Mouse (Mus musculus) embryonic facial prominence, embryonic 14.5 days (tissue): Measurements from ENCODE around the gene Recql5. TPM values are rescaled to one million over a fixed set of nuclear protein-coding genes. Genes with fewer than 3 reads are reported as not detected.

Source experiments
- ATAC-seq: fragments of 200-750 bp; cut with Nextera tagmentation; 2 replicates; pipeline ENCODE4 v1.8.0; 2017; ENCODE audit warnings: low read depth, moderate number of reproducible peaks, moderate TSS enrichment
- DNase-seq: peaks from one replicate; pipeline ENCODE4 v3.0.0-alpha.2; 2015; ENCODE audit warnings: low spot score
- H3K27ac ChIP-seq: fragments of 300-500 bp; sonication (generic); replicated peaks from 2 replicates; pipeline ENCODE4 v1.5.1; 2014; ENCODE audit warnings: low read depth, mild to moderate bottlenecking, low read length, moderate library complexity
- H3K27me3 ChIP-seq: fragments of 300-500 bp; sonication (generic); replicated peaks from 2 replicates; pipeline ENCODE4 v1.6.1; 2014; ENCODE audit warnings: low read length; ENCODE audit not compliant: control insufficient read depth, insufficient read depth
- H3K36me3 ChIP-seq: fragments of 300-500 bp; sonication (generic); 2 replicates; pipeline ENCODE4 v1.6.1; 2014; ENCODE audit warnings: low read length, mixed read lengths; ENCODE audit not compliant: control insufficient read depth, insufficient read depth
- H3K4me1 ChIP-seq: fragments of 300-500 bp; sonication (generic); 2 replicates; pipeline ENCODE4 v1.6.1; 2014; ENCODE audit warnings: antibody characterized with exemption, low read length; ENCODE audit not compliant: control insufficient read depth, insufficient read depth
- H3K4me2 ChIP-seq: fragments of 300-500 bp; sonication (generic); 2 replicates; pipeline ENCODE4 v1.6.1; 2014; ENCODE audit warnings: low read depth, mild to moderate bottlenecking, low read length, moderate library complexity, mixed read lengths
- H3K4me3 ChIP-seq: fragments of 300-500 bp; sonication (generic); 2 replicates; pipeline ENCODE4 v1.5.1; 2014; ENCODE audit warnings: low read depth, mild to moderate bottlenecking, low read length
- H3K9ac ChIP-seq: fragments of 300-500 bp; sonication (generic); 2 replicates; pipeline ENCODE4 v1.6.1; 2014; ENCODE audit warnings: low read depth, mild to moderate bottlenecking, low read length, moderate library complexity, mixed read lengths
- H3K9me3 ChIP-seq: fragments of 300-500 bp; sonication (generic); 2 replicates; pipeline ENCODE4 v1.6.1; 2016; ENCODE audit warnings: low read length; ENCODE audit not compliant: control insufficient read depth
- whole genome bisulfite sequencing: fragments of 180-500 bp; shearing (Covaris S2); extraction: QIAGEN DNeasy Blood & Tissue Kit; methylation state at CpG from one replicate; pipeline ENCODE4 v1.1.7; 2014; 5-methylcytosine and 5-hydroxymethylcytosine counted together
- polyA plus RNA-seq: library from polyadenylated mRNA; unstranded; fragments of >200 nt; fragmentation: Nextera tagmentation; extraction: Ambion mirVana; gene quantifications from 2 replicates; pipeline ENCODE4 v1.2.1, GENCODE M21; 2014

Recql5 gene
- polyA plus RNA-seq: 13.3 TPM in 2 replicates

GRCm38 (mm10) chr11:115933108-115933746 is at the start of gene Recql5, which contains the start of gene Sap30bp:
Recql5 (minus strand) TSS chr11:115933477.
Sap30bp (plus strand) TSS chr11:115933282.
- peak within 1 kb of the TSS; percentile 78 for H3K27ac ChIP-seq
- H3K36me3 ChIP-seq: peaks cover 30% of the 10 kb centered on the region
- H3K4me2 ChIP-seq: peak within 1 kb of the TSS; percentile 72
- peak; percentile 99 for ATAC-seq
- peaks cover 16% of the 10 kb centered on the region for H3K4me1 ChIP-seq
- WGBS: under 1% methylated on average over 28 of the region's 28 CpGs
- H3K4me3 ChIP-seq: peak within 1 kb of the TSS; percentile 71
- no peaks in the 10 kb centered on the region for H3K9me3 ChIP-seq
- peak within 1 kb of the TSS; percentile 88 for H3K9ac ChIP-seq
- DNase-seq: peak; percentile 99
- H3K27me3 ChIP-seq: no peaks in the 10 kb centered on the region

- Histone ChIP-seq H3K36me3 (no peaks in the 10 kb centered on the region), H3K4me2 (no peak overlapping the region), H3K4me1 (no peaks in the 10 kb centered on the region), H3K9ac (no peak overlapping the region), H3K4me3 (no peak overlapping the region), H3K27me3 (no peaks in the 10 kb centered on the region; the same call in 1 of the 2 replicates), H3K9me3 (no peaks in the 10 kb centered on the region), H3K27ac (no peak overlapping the region)
- DNase-seq (no peak), ATAC-seq (no peak)
- WGBS: 90% methylated on average over 15 of the region's 15 CpGs
Measured at GRCm38 (mm10) chr11:115982472-115982871, 49.2 kb upstream of the Recql5 start.

GRCm38 (mm10) chr11:115975544-115975943 is 42.3 kb upstream of the Recql5 start:
- Histone ChIP-seq H3K4me3 (peak overlapping the region; percentile 48), H3K4me2 (peak overlapping the region; percentile 79), H3K9ac (peak overlapping the region; percentile 59), H3K4me1 (0 out of 2 replicates have a peak, but pooled peaks cover 6% of the 10 kb centered on the region), H3K36me3 (no peaks in the 10 kb centered on the region), H3K27me3 (peaks cover 24% of the 10 kb centered on the region), H3K27ac (no peak overlapping the region), H3K9me3 (no peaks in the 10 kb centered on the region)
- 30% methylated on average over 12 of the region's 12 CpGs for WGBS
- no peak for DNase-seq
- ATAC-seq: no peak

- Histone ChIP-seq H3K4me1 (0 out of 2 replicates have a peak, but pooled peaks cover 6% of the 10 kb centered on the region), H3K36me3 (no peaks in the 10 kb centered on the region), H3K9me3 (no peaks in the 10 kb centered on the region), H3K9ac (peak overlapping the region; percentile 59), H3K27me3 (peaks cover 24% of the 10 kb centered on the region), H3K27ac (peak overlapping the region; percentile 28; the same call in 1 of the 2 replicates), H3K4me2 (peak overlapping the region; percentile 79), H3K4me3 (peak overlapping the region; percentile 48)
- no peak for DNase-seq
- ATAC-seq: no peak; the same call in 1 of the 2 replicates
- 2% methylated on average over 12 of the region's 18 CpGs for WGBS
Measured at GRCm38 (mm10) chr11:115975083-115975420, 41.8 kb upstream of the Recql5 start.

- Histone ChIP-seq H3K4me1 (0 out of 2 replicates have a peak, but pooled peaks cover 6% of the 10 kb centered on the region), H3K27ac (peak within 1 kb of the TSS; percentile 39; the same call in 1 of the 2 replicates), H3K4me2 (peak within 1 kb of the TSS; percentile 79), H3K27me3 (peaks cover 24% of the 10 kb centered on the region), H3K36me3 (no peaks in the 10 kb centered on the region), H3K4me3 (peak within 1 kb of the TSS; percentile 48), H3K9ac (peak within 1 kb of the TSS; percentile 59), H3K9me3 (no peaks in the 10 kb centered on the region)
- peak; percentile 82 for ATAC-seq
- WGBS: 10% methylated on average over 46 of the region's 58 CpGs
- peak; percentile 73 for DNase-seq
Measured at GRCm38 (mm10) chr11:115974309-115975082, 41.2 kb upstream of the Recql5 start, which contains the start of gene Itgb4. Itgb4 (plus strand) TSS chr11:115974709.

- Histone ChIP-seq H3K4me3 (no peak overlapping the region), H3K9me3 (no peaks in the 10 kb centered on the region), H3K4me2 (no peak overlapping the region), H3K36me3 (peaks cover 12% of the 10 kb centered on the region), H3K4me1 (0 out of 2 replicates have a peak, but pooled peaks cover 6% of the 10 kb centered on the region), H3K27ac (no peak overlapping the region), H3K27me3 (peaks cover 24% of the 10 kb centered on the region), H3K9ac (no peak overlapping the region)
- DNase-seq: no peak
- ATAC-seq: no peak
- 72% methylated on average over 6 of the region's 6 CpGs for WGBS
Measured at GRCm38 (mm10) chr11:115971016-115971415, 37.7 kb upstream of the Recql5 start.

GRCm38 (mm10) chr11:115970006-115970673 is 36.9 kb upstream of the Recql5 start:
- 46% methylated on average over 15 of the region's 15 CpGs for WGBS
- peak overlapping the region; percentile 61; the same call in 1 of the 2 replicates for H3K27ac ChIP-seq

GRCm38 (mm10) chr11:115968731-115969405 is 35.6 kb upstream of the Recql5 start:
- ATAC-seq (no peak), DNase-seq (no peak)
- Histone ChIP-seq H3K4me1 (no peaks in the 10 kb centered on the region), H3K36me3 (peaks cover 34% of the 10 kb centered on the region), H3K27me3 (peaks cover 4% of the 10 kb centered on the region), H3K27ac (no peak overlapping the region), H3K9me3 (no peaks in the 10 kb centered on the region), H3K4me2 (no peak overlapping the region), H3K4me3 (no peak overlapping the region), H3K9ac (no peak overlapping the region)
- 58% methylated on average over 5 of the region's 5 CpGs for WGBS

More at GRCm38 (mm10) chr11:115970006-115970673, 36.9 kb upstream of the Recql5 start:
- H3K4me1 ChIP-seq: 0 out of 2 replicates have a peak, but pooled peaks cover 6% of the 10 kb centered on the region
- H3K36me3 ChIP-seq: peaks cover 21% of the 10 kb centered on the region
- peaks cover 17% of the 10 kb centered on the region for H3K27me3 ChIP-seq
- DNase-seq (peak; percentile 64), ATAC-seq (no peak)
- H3K9ac ChIP-seq: 0 out of 2 replicates have a peak overlapping the region, but pooled peaks have one; percentile 0
- H3K9me3 ChIP-seq: no peaks in the 10 kb centered on the region
- no peak overlapping the region for H3K4me3 ChIP-seq
- no peak overlapping the region for H3K4me2 ChIP-seq
